Mouse (Mus musculus) forebrain, postnatal 0 days (tissue): ENCODE results near the gene Nf1. TPM values are rescaled to one million over a fixed set of nuclear protein-coding genes. Genes with fewer than 3 reads are reported as not detected.

Source experiments
- ATAC-seq: fragments of 200-750 bp; cut with Nextera tagmentation; 2 replicates; pipeline ENCODE4 v1.8.0; 2017; ENCODE audit warnings: mild to moderate bottlenecking, moderate library complexity
- DNase-seq: peaks from one replicate; pipeline ENCODE4 v3.0.0-alpha.2; 2015
- H3K27ac ChIP-seq: fragments of 300-500 bp; sonication (generic); 2 replicates; pipeline ENCODE4 v1.5.1; 2014; ENCODE audit warnings: low read depth, mild to moderate bottlenecking, antibody characterized with exemption, low read length, moderate library complexity, mixed read lengths
- H3K27me3 ChIP-seq: fragments of 300-500 bp; sonication (generic); 2 replicates; pipeline ENCODE4 v1.6.1; 2014; ENCODE audit warnings: mild to moderate bottlenecking, low read length, mixed read lengths; ENCODE audit not compliant: insufficient read depth
- H3K36me3 ChIP-seq: fragments of 300-500 bp; sonication (generic); 2 replicates; pipeline ENCODE4 v1.6.1; 2014; ENCODE audit warnings: mild to moderate bottlenecking, moderate library complexity; ENCODE audit not compliant: insufficient read depth
- H3K4me1 ChIP-seq: fragments of 300-500 bp; sonication (generic); 2 replicates; pipeline ENCODE4 v1.6.1; 2014; ENCODE audit warnings: antibody characterized with exemption; ENCODE audit not compliant: insufficient read depth
- H3K4me2 ChIP-seq: fragments of 300-500 bp; sonication (generic); 2 replicates; pipeline ENCODE4 v1.6.1; 2014; ENCODE audit warnings: low read depth, mild to moderate bottlenecking, moderate library complexity
- H3K4me3 ChIP-seq: fragments of 300-500 bp; sonication (generic); 2 replicates; pipeline ENCODE4 v1.5.1; 2014; ENCODE audit warnings: low read depth, low read length, mixed read lengths
- H3K9ac ChIP-seq: fragments of 300-500 bp; sonication (generic); 2 replicates; pipeline ENCODE4 v1.6.1; 2014; ENCODE audit warnings: mild to moderate bottlenecking
- H3K9me3 ChIP-seq: fragments of 300-500 bp; sonication (generic); 2 replicates; pipeline ENCODE4 v1.6.1; 2016; ENCODE audit warnings: low read length
- CTCF ChIP-seq: sonication (generic); IDR thresholded peaks from 2 replicates; pipeline ENCODE4 v1.5.1; 2016; ENCODE audit warnings: antibody characterized with exemption, control low read depth, low read depth
- WGBS: fragments of 180-500 bp; shearing (Covaris S2); extraction: QIAGEN DNeasy Blood & Tissue Kit; methylation state at CpG from one replicate; pipeline ENCODE4 v1.1.7; 2014; 5-methylcytosine and 5-hydroxymethylcytosine counted together
- polyA plus RNA-seq: library from polyadenylated mRNA; unstranded; fragments of >200 nt; fragmentation: Nextera tagmentation; extraction: Ambion mirVana; gene quantifications from 2 replicates; pipeline ENCODE4 v1.2.1, GENCODE M21; 2015
- total RNA-seq: library from RNA; depleted of rRNA; stranded (reverse); fragments of >200 nt; gene quantifications from 2 replicates; pipeline ENCODE4 v1.2.3, GENCODE M21; 2014

Gene Nf1
- total and polyA plus RNA-seq, 2 experiments from 2014 or later = 5.5 to 72.6 TPM

DNA sequence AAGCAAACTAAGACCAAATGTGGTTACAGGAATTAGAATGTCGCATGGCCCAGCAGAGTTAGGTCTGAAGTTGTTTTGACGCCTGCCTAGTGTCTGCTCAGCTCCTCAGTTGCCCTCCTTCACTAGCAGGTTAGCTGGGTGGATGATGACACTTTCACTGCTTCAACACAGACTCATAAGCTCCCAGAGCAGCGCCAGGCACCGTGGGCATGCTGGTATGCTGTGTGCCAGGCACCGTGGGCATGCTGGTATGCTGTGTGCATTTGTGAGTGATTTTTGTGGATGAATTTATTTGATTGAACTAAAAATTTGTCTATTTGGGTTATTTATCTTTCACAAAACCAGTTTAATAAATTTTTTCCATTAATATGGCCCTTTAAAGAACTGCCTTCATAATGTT, 83.0 kb downstream of the Nf1 start:
- Histone ChIP-seq H3K4me2 (no peak overlapping the region), H3K36me3 (peaks cover 5% of the 10 kb centered on the region), H3K27me3 (no peaks in the 10 kb centered on the region), H3K9me3 (no peaks in the 10 kb centered on the region), H3K9ac (no peak overlapping the region), H3K4me3 (no peak overlapping the region), H3K4me1 (no peaks in the 10 kb centered on the region), H3K27ac (no peak overlapping the region)
- no peak for TF ChIP-seq CTCF
- DNase-seq (no peak), ATAC-seq (no peak)
- WGBS = 88% methylated on average over 5 of the region's 5 CpGs

- no peak overlapping the region for H3K9ac ChIP-seq
- no peaks in the 10 kb centered on the region for H3K4me1 ChIP-seq
- 63% methylated on average over 4 of the region's 4 CpGs for WGBS
- DNase-seq (no peak), ATAC-seq (no peak)
- no peak overlapping the region for H3K4me2 ChIP-seq
- no peaks in the 10 kb centered on the region for H3K27me3 ChIP-seq
- no peaks in the 10 kb centered on the region for H3K9me3 ChIP-seq
- peaks cover 5% of the 10 kb centered on the region for H3K36me3 ChIP-seq
- H3K4me3 ChIP-seq = no peak overlapping the region
- H3K27ac ChIP-seq = no peak overlapping the region
- no peak for TF ChIP-seq CTCF
These were observed 87.1 kb downstream of the Nf1 start for GRCm38 (mm10) chr11:79426571-79426970.

DNA sequence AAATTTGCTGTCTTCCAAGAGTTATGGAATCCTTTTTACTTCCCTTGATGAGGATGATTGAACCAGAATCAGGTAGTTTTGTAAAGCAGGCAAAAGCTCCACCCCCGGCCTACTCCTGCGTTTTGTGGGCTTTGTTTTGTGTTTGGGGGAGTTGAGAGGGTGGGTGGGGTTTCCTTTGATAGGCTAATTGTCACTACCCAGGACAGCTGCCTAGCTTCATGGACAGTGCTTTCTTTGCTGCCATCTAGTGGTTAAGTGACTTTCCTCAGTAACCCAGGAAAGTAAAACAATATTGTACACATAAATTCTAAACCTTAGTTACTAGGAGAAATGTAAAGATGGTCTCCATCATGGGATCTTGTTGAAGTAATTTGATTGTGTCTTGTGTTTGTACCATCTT, 88.1 kb downstream of the Nf1 start:
- H3K36me3 ChIP-seq = peaks cover 5% of the 10 kb centered on the region
- no peaks in the 10 kb centered on the region for H3K4me1 ChIP-seq
- no peak overlapping the region for H3K27ac ChIP-seq
- WGBS = 2% methylated on average over 2 of the region's 2 CpGs
- peak; percentile 55; the same call in 1 of the 2 replicates for ATAC-seq
- H3K9ac ChIP-seq = no peak overlapping the region
- peak; percentile 73 for TF ChIP-seq CTCF
- H3K9me3 ChIP-seq = no peaks in the 10 kb centered on the region
- no peak overlapping the region for H3K4me3 ChIP-seq
- H3K27me3 ChIP-seq = no peaks in the 10 kb centered on the region
- no peak overlapping the region for H3K4me2 ChIP-seq
- peak; percentile 65 for DNase-seq

DNA sequence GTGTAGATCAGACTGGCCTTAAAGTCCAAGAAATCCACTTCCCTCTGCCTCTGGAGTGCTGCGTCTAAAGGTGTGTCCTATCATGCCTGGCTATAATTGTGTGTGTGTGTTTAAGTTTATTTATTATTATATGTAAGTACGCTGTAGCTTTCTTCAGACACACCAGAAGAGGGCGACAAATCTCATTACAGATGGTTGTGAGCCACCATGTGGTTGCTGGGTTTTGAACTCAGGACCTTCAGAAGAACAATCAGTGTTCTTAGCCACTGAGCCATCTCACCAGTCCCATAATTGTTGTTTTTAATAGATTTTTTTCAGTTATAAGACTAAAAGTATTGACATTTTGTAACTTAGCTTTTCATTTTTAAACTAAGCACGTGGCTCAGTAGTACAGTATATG, 95.8 kb downstream of the Nf1 start:
- no peaks in the 10 kb centered on the region for H3K9me3 ChIP-seq
- peaks cover 18% of the 10 kb centered on the region for H3K36me3 ChIP-seq
- DNase-seq = no peak
- H3K4me2 ChIP-seq = no peak overlapping the region
- 95% methylated on average over 4 of the region's 4 CpGs for WGBS
- H3K27me3 ChIP-seq = no peaks in the 10 kb centered on the region
- H3K9ac ChIP-seq = no peak overlapping the region
- H3K27ac ChIP-seq = no peak overlapping the region
- no peak overlapping the region for H3K4me3 ChIP-seq
- TF ChIP-seq CTCF = no peak
- ATAC-seq = no peak
- no peaks in the 10 kb centered on the region for H3K4me1 ChIP-seq

- no peak overlapping the region for H3K4me2 ChIP-seq
- no peaks in the 10 kb centered on the region for H3K9me3 ChIP-seq
- no peak for TF ChIP-seq CTCF
- no peaks in the 10 kb centered on the region for H3K4me1 ChIP-seq
- H3K27me3 ChIP-seq = no peaks in the 10 kb centered on the region
- H3K27ac ChIP-seq = no peak overlapping the region
- no peak for ATAC-seq
- H3K4me3 ChIP-seq = no peak overlapping the region
- no peak for DNase-seq
- no peak overlapping the region for H3K9ac ChIP-seq
- peaks cover 35% of the 10 kb centered on the region for H3K36me3 ChIP-seq
These were observed 108.9 kb downstream of the Nf1 start for GRCm38 (mm10) chr11:79448361-79448760.

DNA sequence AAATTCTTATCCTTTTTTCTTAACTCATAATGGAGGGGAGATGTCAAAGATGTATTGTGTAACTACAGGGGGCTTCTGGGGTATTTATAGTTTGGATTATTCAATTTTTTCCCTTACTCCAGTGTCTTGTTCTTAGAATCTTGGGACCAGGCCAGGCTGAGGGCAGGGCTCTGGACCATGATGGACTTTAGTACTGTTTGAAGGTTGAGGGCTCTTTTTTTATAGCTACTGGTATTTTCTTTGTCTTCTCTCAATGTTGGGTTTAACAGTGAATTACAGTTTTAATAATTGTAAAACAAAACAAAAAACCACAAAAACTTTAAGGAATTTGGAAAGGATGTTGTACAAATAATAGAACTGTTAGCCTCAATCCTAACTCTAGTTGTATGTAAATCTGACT, 113.5 kb downstream of the Nf1 start:
- TF ChIP-seq CTCF = no peak
- H3K27me3 ChIP-seq = no peaks in the 10 kb centered on the region
- no peaks in the 10 kb centered on the region for H3K9me3 ChIP-seq
- H3K4me1 ChIP-seq = no peaks in the 10 kb centered on the region
- H3K9ac ChIP-seq = no peak overlapping the region
- H3K36me3 ChIP-seq = peaks cover 36% of the 10 kb centered on the region
- no peak for ATAC-seq
- H3K4me3 ChIP-seq = no peak overlapping the region
- DNase-seq = no peak
- no peak overlapping the region for H3K4me2 ChIP-seq
- H3K27ac ChIP-seq = no peak overlapping the region

DNA sequence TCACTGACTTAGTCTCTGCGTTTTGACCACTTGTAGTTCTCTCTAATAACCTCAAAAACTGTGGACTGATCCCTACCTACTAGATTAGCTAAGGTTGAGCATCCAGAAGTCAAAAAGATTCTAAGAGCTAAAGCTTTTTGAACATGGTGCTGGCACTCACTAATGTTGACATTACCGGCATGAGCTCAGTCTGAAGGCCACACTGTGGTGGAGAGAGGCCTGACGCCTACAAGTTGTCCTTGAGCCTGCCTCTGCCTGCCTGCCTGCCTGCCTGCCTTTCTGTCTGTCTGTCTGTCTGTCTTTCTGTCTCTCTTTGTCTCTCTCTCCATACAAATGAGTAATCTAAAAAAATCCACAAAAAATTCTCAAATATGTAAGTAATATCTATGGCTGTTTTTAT, 118.4 kb downstream of the Nf1 start:
- peaks cover 28% of the 10 kb centered on the region for H3K36me3 ChIP-seq
- ATAC-seq (no peak), DNase-seq (no peak)
- H3K4me2 ChIP-seq = no peak overlapping the region
- H3K9ac ChIP-seq = no peak overlapping the region
- H3K4me1 ChIP-seq = no peaks in the 10 kb centered on the region
- 85% methylated on average over 3 of the region's 3 CpGs for WGBS
- no peaks in the 10 kb centered on the region for H3K9me3 ChIP-seq
- H3K27me3 ChIP-seq = no peaks in the 10 kb centered on the region
- no peak for TF ChIP-seq CTCF
- no peak overlapping the region for H3K27ac ChIP-seq
- no peak overlapping the region for H3K4me3 ChIP-seq

- ATAC-seq (no peak), DNase-seq (peak; percentile 4)
- Histone ChIP-seq H3K27me3 (no peaks in the 10 kb centered on the region), H3K9ac (no peak overlapping the region), H3K36me3 (peaks cover 25% of the 10 kb centered on the region), H3K4me2 (no peak overlapping the region), H3K9me3 (no peaks in the 10 kb centered on the region), H3K4me3 (no peak overlapping the region), H3K27ac (no peak overlapping the region), H3K4me1 (no peaks in the 10 kb centered on the region)
- no peak for TF ChIP-seq CTCF
- WGBS = 82% methylated on average over 4 of the region's 4 CpGs
These were observed 120.4 kb downstream of the Nf1 start for GRCm38 (mm10) chr11:79459846-79460245.
